Mouse (Mus musculus) hindbrain, embryonic 14.5 days (tissue): ENCODE measurements around the gene Mlip. TPM values are rescaled to one million over a fixed set of nuclear protein-coding genes. Genes with fewer than 3 reads are reported as not detected.

ENCODE experiments used
- ATAC-seq: fragments of 200-750 bp; cut with Nextera tagmentation; 2 replicates; pipeline ENCODE4 v1.8.0; 2017; ENCODE audit warnings: moderate number of reproducible peaks, mild to moderate bottlenecking, moderate TSS enrichment, moderate library complexity; ENCODE audit not compliant: low FRiP score
- DNase-seq: peaks from one replicate; pipeline ENCODE4 v3.0.0-alpha.2; 2015; ENCODE audit warnings: low spot score
- H3K27ac ChIP-seq: fragments of 300-500 bp; sonication (generic); 2 replicates; pipeline ENCODE4 v1.5.1; 2014; ENCODE audit warnings: mild to moderate bottlenecking, moderate library complexity
- H3K27me3 ChIP-seq: fragments of 300-500 bp; sonication (generic); 2 replicates; pipeline ENCODE4 v1.6.1; 2014; ENCODE audit warnings: mild to moderate bottlenecking, low read length, mixed read lengths; ENCODE audit not compliant: control insufficient read depth, insufficient read depth
- H3K36me3 ChIP-seq: fragments of 300-500 bp; sonication (generic); replicated peaks from 2 replicates; pipeline ENCODE4 v1.6.1; 2014; ENCODE audit not compliant: control insufficient read depth, insufficient read depth
- H3K4me1 ChIP-seq: fragments of 300-500 bp; sonication (generic); replicated peaks from 2 replicates; pipeline ENCODE4 v1.6.1; 2014; ENCODE audit warnings: antibody characterized with exemption, low read length, mixed read lengths; ENCODE audit not compliant: control insufficient read depth, insufficient read depth
- H3K4me2 ChIP-seq: fragments of 300-500 bp; sonication (generic); replicated peaks from 2 replicates; pipeline ENCODE4 v1.6.1; 2014; ENCODE audit warnings: mild to moderate bottlenecking, moderate library complexity
- H3K4me3 ChIP-seq: fragments of 300-500 bp; sonication (generic); replicated peaks from 2 replicates; pipeline ENCODE4 v1.5.1; 2014; ENCODE audit warnings: mild to moderate bottlenecking, low read length
- H3K9ac ChIP-seq: fragments of 300-500 bp; sonication (generic); 2 replicates; pipeline ENCODE4 v1.6.1; 2014
- H3K9me3 ChIP-seq: fragments of 300-500 bp; sonication (generic); 2 replicates; pipeline ENCODE4 v1.6.1; 2016; ENCODE audit warnings: low read length; ENCODE audit not compliant: control insufficient read depth
- WGBS: fragments of 180-500 bp; shearing (Covaris S2); extraction: QIAGEN DNeasy Blood & Tissue Kit; methylation state at CpG from one replicate; pipeline ENCODE4 v1.1.7; 2014; 5-methylcytosine and 5-hydroxymethylcytosine counted together
- polyA plus RNA-seq: library from polyadenylated mRNA; unstranded; fragments of >200 nt; fragmentation: Nextera tagmentation; extraction: Ambion mirVana; gene quantifications from 2 replicates; pipeline ENCODE4 v1.2.1, GENCODE M21; 2014

The Mlip gene
- polyA plus RNA-seq: 1.4 and 1.7 TPM in 2 replicates

GRCm38 (mm10) chr9:77352432-77353175 is at the start of gene Mlip:
Gene Mlip (minus strand): TSS chr9:77352969.
- no peaks in the 10 kb centered on the region for H3K4me1 ChIP-seq
- DNase-seq: no peak
- 84% methylated on average over 14 of the region's 14 CpGs for WGBS
- H3K27me3 ChIP-seq: no peaks in the 10 kb centered on the region
- no peak within 1 kb of the TSS for H3K27ac ChIP-seq
- H3K4me3 ChIP-seq: no peak within 1 kb of the TSS
- H3K4me2 ChIP-seq: no peak within 1 kb of the TSS
- H3K9ac ChIP-seq: no peak within 1 kb of the TSS
- H3K36me3 ChIP-seq: no peaks in the 10 kb centered on the region
- ATAC-seq: no peak
- 0 out of 2 replicates have a peak, but pooled peaks cover 4% of the 10 kb centered on the region for H3K9me3 ChIP-seq

- 95% methylated on average over 5 of the region's 5 CpGs for WGBS
- Histone ChIP-seq H3K4me2 (no peak overlapping the region), H3K27me3 (no peaks in the 10 kb centered on the region), H3K9ac (no peak overlapping the region), H3K9me3 (no peaks in the 10 kb centered on the region), H3K36me3 (no peaks in the 10 kb centered on the region), H3K4me3 (no peak overlapping the region), H3K4me1 (no peaks in the 10 kb centered on the region), H3K27ac (no peak overlapping the region)
- no peak for DNase-seq
- ATAC-seq: no peak
Observed at GRCm38 (mm10) chr9:77399801-77400200, 47.0 kb upstream of the Mlip start.

- ATAC-seq (no peak), DNase-seq (no peak)
- H3K4me3 ChIP-seq: no peak overlapping the region
- H3K27ac ChIP-seq: no peak overlapping the region
- WGBS: 75% methylated on average over 13 of the region's 13 CpGs
- no peaks in the 10 kb centered on the region for H3K36me3 ChIP-seq
- H3K9ac ChIP-seq: no peak overlapping the region
- no peaks in the 10 kb centered on the region for H3K27me3 ChIP-seq
- no peaks in the 10 kb centered on the region for H3K4me1 ChIP-seq
- no peak overlapping the region for H3K4me2 ChIP-seq
- no peaks in the 10 kb centered on the region for H3K9me3 ChIP-seq
Observed at GRCm38 (mm10) chr9:77398856-77399631, 46.3 kb upstream of the Mlip start.

GRCm38 (mm10) chr9:77397027-77397426 is 44.3 kb upstream of the Mlip start:
- 80% methylated on average over 4 of the region's 4 CpGs for WGBS
- H3K36me3 ChIP-seq: no peaks in the 10 kb centered on the region

GRCm38 (mm10) chr9:77391248-77391647 is 38.5 kb upstream of the Mlip start:
- H3K9me3 ChIP-seq: no peaks in the 10 kb centered on the region
- no peak overlapping the region for H3K4me3 ChIP-seq
- no peaks in the 10 kb centered on the region for H3K27me3 ChIP-seq
- no peak for DNase-seq
- no peak for ATAC-seq
- H3K9ac ChIP-seq: no peak overlapping the region
- H3K27ac ChIP-seq: no peak overlapping the region
- 91% methylated on average over 10 of the region's 10 CpGs for WGBS
- no peaks in the 10 kb centered on the region for H3K36me3 ChIP-seq
- no peaks in the 10 kb centered on the region for H3K4me1 ChIP-seq
- no peak overlapping the region for H3K4me2 ChIP-seq

More at GRCm38 (mm10) chr9:77397027-77397426, 44.3 kb upstream of the Mlip start:
- no peak overlapping the region for H3K9ac ChIP-seq
- H3K4me2 ChIP-seq: no peak overlapping the region
- H3K27ac ChIP-seq: no peak overlapping the region
- no peaks in the 10 kb centered on the region for H3K4me1 ChIP-seq
- no peak for ATAC-seq
- no peak for DNase-seq
- no peak overlapping the region for H3K4me3 ChIP-seq
- H3K9me3 ChIP-seq: no peaks in the 10 kb centered on the region
- H3K27me3 ChIP-seq: no peaks in the 10 kb centered on the region

- ATAC-seq: no peak
- WGBS: 91% methylated on average over 8 of the region's 8 CpGs
- no peak for DNase-seq
- no peaks in the 10 kb centered on the region for H3K36me3 ChIP-seq
- no peak overlapping the region for H3K4me2 ChIP-seq
- no peaks in the 10 kb centered on the region for H3K9me3 ChIP-seq
- no peak overlapping the region for H3K27ac ChIP-seq
- H3K9ac ChIP-seq: no peak overlapping the region
- no peaks in the 10 kb centered on the region for H3K27me3 ChIP-seq
- H3K4me1 ChIP-seq: no peaks in the 10 kb centered on the region
- H3K4me3 ChIP-seq: no peak overlapping the region
Observed at GRCm38 (mm10) chr9:77388956-77389355, 36.2 kb upstream of the Mlip start.

- H3K4me1 ChIP-seq: no peaks in the 10 kb centered on the region
- H3K27ac ChIP-seq: no peak overlapping the region
- no peak overlapping the region for H3K4me3 ChIP-seq
- 75% methylated on average over 1 of the region's 1 CpGs for WGBS
- H3K9ac ChIP-seq: no peak overlapping the region
- ATAC-seq (no peak), DNase-seq (peak; percentile 69)
- H3K4me2 ChIP-seq: no peak overlapping the region
- H3K27me3 ChIP-seq: no peaks in the 10 kb centered on the region
- no peaks in the 10 kb centered on the region for H3K36me3 ChIP-seq
- no peaks in the 10 kb centered on the region for H3K9me3 ChIP-seq
Observed at GRCm38 (mm10) chr9:77386751-77387150, 34.0 kb upstream of the Mlip start.

GRCm38 (mm10) chr9:77385611-77386010 is 32.8 kb upstream of the Mlip start:
- ATAC-seq (no peak), DNase-seq (no peak)
- WGBS: 86% methylated on average over 12 of the region's 12 CpGs
- H3K27ac ChIP-seq: no peak overlapping the region
- no peaks in the 10 kb centered on the region for H3K36me3 ChIP-seq
- H3K9ac ChIP-seq: no peak overlapping the region
- H3K27me3 ChIP-seq: no peaks in the 10 kb centered on the region
- no peaks in the 10 kb centered on the region for H3K9me3 ChIP-seq
- no peaks in the 10 kb centered on the region for H3K4me1 ChIP-seq
- H3K4me2 ChIP-seq: no peak overlapping the region
- no peak overlapping the region for H3K4me3 ChIP-seq

GRCm38 (mm10) chr9:77384651-77385050 is 31.9 kb upstream of the Mlip start:
- Histone ChIP-seq H3K36me3 (no peaks in the 10 kb centered on the region), H3K9me3 (no peaks in the 10 kb centered on the region), H3K27ac (no peak overlapping the region), H3K27me3 (no peaks in the 10 kb centered on the region), H3K4me1 (no peaks in the 10 kb centered on the region), H3K9ac (no peak overlapping the region), H3K4me3 (no peak overlapping the region), H3K4me2 (no peak overlapping the region)
- WGBS: 86% methylated on average over 9 of the region's 9 CpGs
- ATAC-seq (no peak), DNase-seq (no peak)
